Mouse (Mus musculus) gastrocnemius, adult 2 months (tissue): ENCODE measurements around the gene Atf6b. TPM values are rescaled to one million over a fixed set of nuclear protein-coding genes. Genes with fewer than 3 reads are reported as not detected.
A peak's percentile ranks its signal among the peaks of the same experiment; 100 is the strongest.

Source experiments
- DNase-seq: peaks from one replicate; pipeline ENCODE4 v3.0.0; 2022
- H3K27ac ChIP-seq: fragments of 200-600 bp; 2 replicates; pipeline ENCODE4 v1.8.1; 2022; ENCODE audit warnings: mild to moderate bottlenecking
- H3K4me3 ChIP-seq: fragments of 200-600 bp; 2 replicates; pipeline ENCODE4 v1.8.1; 2022; ENCODE audit warnings: mild to moderate bottlenecking, moderate library complexity
- CTCF ChIP-seq: fragments of 200-600 bp; IDR thresholded peaks from 2 replicates; pipeline ENCODE4 v1.8.1; 2022; ENCODE audit warnings: antibody characterized with exemption, mild to moderate bottlenecking, moderate library complexity
- intact Hi-C: fragments of 180-260 bp; cut with DNase I; formaldehyde crosslinking; loops from one replicate; pipeline ENCODE4 v1.15.1; 2025
- total RNA-seq, 2 experiments: library from RNA; stranded (reverse); gene quantifications; 2 replicates each; pipeline ENCODE4 v1.2.3; 2021

The Atf6b gene
- total RNA-seq, 2 experiments from 2014 or later = 7.1 to 9.1 TPM

- TF ChIP-seq CTCF = no peak
- no peak for DNase-seq
- no peak overlapping the region for H3K4me3 ChIP-seq
- intact Hi-C loops = loop anchor here (10.0 kb wide), 1 partner anchor 191 kb away; the partner anchor contains the start of genes Dxo and Stk19
- H3K27ac ChIP-seq = no peak overlapping the region
Observed at GRCm38 (mm10) chr17:34643379-34643778, 3.6 kb upstream of the Atf6b start.

DNA sequence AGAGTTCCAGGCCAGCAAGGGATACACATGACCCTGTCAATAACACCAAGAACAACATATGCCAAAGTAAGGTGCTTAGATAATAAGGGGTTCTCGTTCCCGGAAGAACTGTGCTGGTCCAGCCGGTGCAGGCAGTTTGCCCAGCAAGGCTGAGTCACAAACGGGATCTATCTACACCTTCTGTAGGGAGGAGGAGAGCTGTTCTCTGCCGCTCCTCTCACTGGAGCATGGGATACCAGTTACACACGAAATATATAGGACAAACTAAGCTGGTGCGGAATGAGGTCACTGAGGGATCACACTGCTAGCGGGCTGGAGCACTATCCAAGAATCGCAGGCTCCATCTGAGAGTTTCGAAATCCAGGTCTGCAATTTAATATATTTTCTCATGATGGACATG lies 3.0 kb upstream of the Atf6b start:
- intact Hi-C loops = loop anchor here (10.0 kb wide), 1 partner anchor 191 kb away; the partner anchor contains the start of genes Dxo and Stk19
- H3K27ac ChIP-seq = no peak overlapping the region
- peak overlapping the region; percentile 94; the same call in 1 of the 2 replicates for H3K4me3 ChIP-seq
- no peak for TF ChIP-seq CTCF
- DNase-seq = peak; percentile 19

GRCm38 (mm10) chr17:34644608-34645007 lies 2.3 kb upstream of the Atf6b start, which contains the start of gene Fkbpl:
Gene Fkbpl (plus strand): TSS chr17:34644764.
- intact Hi-C loops = loop anchor here (10.0 kb wide), 1 partner anchor 190 kb away; the partner anchor contains the start of genes Dxo and Stk19
- no peak for TF ChIP-seq CTCF
- peak; percentile 96 for DNase-seq
- peak within 1 kb of the TSS; percentile 94 for H3K4me3 ChIP-seq
- H3K27ac ChIP-seq = peak within 1 kb of the TSS; percentile 91

GRCm38 (mm10) chr17:34645256-34645829 lies 1.6 kb upstream of the Atf6b start:
- intact Hi-C loops = loop anchor here (10.0 kb wide), 1 partner anchor 189 kb away; the partner anchor contains the start of genes Dxo and Stk19
- Histone ChIP-seq H3K27ac (peak overlapping the region; percentile 91), H3K4me3 (peak overlapping the region; percentile 94)
- no peak for TF ChIP-seq CTCF
- DNase-seq = peak; percentile 12

GRCm38 (mm10) chr17:34645831-34646511 lies 975 bp upstream of the Atf6b start:
- Histone ChIP-seq H3K27ac (peak overlapping the region; percentile 91), H3K4me3 (peak overlapping the region; percentile 94)
- intact Hi-C loops = loop anchor here (10.0 kb wide), 1 partner anchor 189 kb away; the partner anchor contains the start of genes Dxo and Stk19

GRCm38 (mm10) chr17:34648141-34648890 lies 1.4 kb downstream of the Atf6b start:
- intact Hi-C loops = loop anchor here (10.0 kb wide), 1 partner anchor 186 kb away; the partner anchor contains the start of genes Dxo and Stk19
- DNase-seq = peak; percentile 16
- Histone ChIP-seq H3K4me3 (peak overlapping the region; percentile 94), H3K27ac (no peak overlapping the region)
- TF ChIP-seq CTCF = no peak

More at GRCm38 (mm10) chr17:34645831-34646511, 975 bp upstream of the Atf6b start:
- TF ChIP-seq CTCF = no peak
- peak; percentile 45 for DNase-seq

GRCm38 (mm10) chr17:34649106-34649864 lies 2.3 kb downstream of the Atf6b start:
- no peak overlapping the region for H3K27ac ChIP-seq
- H3K4me3 ChIP-seq = no peak overlapping the region
- no peak for DNase-seq
- intact Hi-C loops = loop anchor here (10.0 kb wide), 1 partner anchor 186 kb away; the partner anchor contains the start of genes Dxo and Stk19
- TF ChIP-seq CTCF = no peak

DNA sequence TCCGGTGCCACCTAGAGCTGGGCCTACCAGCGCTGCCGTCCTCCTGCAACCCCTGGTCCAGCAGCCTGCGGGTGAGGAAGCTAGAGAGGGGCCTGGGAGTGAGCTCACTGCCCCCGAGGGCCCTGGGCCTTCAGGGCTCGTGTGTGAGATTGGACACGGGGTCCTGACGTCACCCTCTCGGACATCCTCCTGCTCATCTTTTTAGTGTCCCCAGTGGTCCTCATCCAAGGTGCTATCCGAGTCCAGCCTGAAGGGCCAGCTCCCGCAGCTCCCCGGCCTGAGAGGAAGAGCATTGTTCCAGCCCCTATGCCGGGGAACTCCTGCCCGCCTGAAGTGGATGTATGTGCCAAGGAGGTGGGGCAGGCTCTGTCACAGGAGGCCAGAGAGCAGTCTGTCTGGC lies 3.8 kb downstream of the Atf6b start:
- DNase-seq = no peak
- intact Hi-C loops = no loop called here
- Histone ChIP-seq H3K27ac (no peak overlapping the region), H3K4me3 (no peak overlapping the region)
- no peak for TF ChIP-seq CTCF

DNA sequence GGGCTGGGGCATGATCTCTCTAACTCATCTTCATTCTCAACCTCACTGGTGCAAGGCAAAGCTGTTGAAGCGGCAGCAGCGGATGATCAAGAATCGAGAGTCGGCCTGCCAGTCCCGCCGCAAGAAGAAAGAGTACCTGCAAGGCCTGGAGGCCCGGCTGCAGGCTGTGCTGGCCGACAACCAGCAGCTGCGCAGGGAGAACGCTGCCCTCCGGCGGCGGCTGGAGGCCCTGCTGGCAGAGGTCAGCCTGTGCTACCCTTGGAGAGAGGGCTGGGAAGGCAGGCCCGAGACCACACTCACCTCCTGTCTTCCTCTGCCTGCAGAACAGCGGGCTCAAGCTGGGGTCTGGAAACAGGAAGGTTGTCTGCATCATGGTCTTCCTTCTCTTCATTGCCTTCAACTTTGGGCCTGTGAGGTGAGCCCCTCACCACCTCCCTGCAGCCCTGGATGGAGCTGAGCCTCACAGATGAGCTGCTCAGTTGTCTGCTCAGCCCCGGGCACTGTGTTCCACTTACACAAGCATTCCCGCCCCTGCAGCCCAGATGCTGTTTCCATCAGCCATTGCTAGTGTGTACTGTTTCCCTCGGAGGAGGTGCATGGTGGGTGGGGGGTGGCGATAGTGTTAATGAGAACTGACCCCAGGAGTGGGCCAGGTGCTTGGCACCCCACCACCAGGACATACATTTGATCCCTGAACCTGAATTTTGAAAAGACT lies 4.7 kb downstream of the Atf6b start:
- intact Hi-C loops = no loop called here
- H3K4me3 ChIP-seq = no peak overlapping the region
- peak; percentile 61 for TF ChIP-seq CTCF
- no peak overlapping the region for H3K27ac ChIP-seq
- DNase-seq = peak; percentile 66

- H3K4me3 ChIP-seq = no peak overlapping the region
- TF ChIP-seq CTCF = no peak
- DNase-seq = peak; percentile 23
- H3K27ac ChIP-seq = no peak overlapping the region
- intact Hi-C loops = no loop called here
Observed at GRCm38 (mm10) chr17:34652546-34652945, 5.6 kb downstream of the Atf6b start.

DNA sequence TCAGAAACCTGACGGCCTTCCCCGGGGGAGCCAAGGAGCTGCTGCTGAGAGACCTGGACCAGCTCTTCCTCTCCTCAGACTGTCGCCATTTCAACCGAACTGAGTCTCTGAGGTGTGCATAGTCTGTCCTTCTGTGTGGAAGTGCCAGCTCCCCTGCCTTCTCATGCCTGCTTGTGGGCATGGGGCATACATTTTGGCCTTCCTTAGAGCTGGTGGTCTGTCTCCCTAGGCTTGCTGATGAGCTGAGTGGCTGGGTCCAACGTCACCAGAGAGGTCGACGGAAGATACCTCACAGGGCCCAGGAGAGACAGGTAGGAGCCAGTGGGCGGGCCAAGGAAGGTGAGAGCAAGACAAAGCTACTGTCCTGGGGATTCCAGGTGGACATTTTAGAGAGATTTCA lies 6.0 kb downstream of the Atf6b start:
- intact Hi-C loops = no loop called here
- no peak for TF ChIP-seq CTCF
- Histone ChIP-seq H3K27ac (no peak overlapping the region), H3K4me3 (no peak overlapping the region)
- no peak for DNase-seq
